Mouse (Mus musculus): ENCODE measurements at regions not wholly inside any gene's neighbourhood (a gene's known extent, or its start where the extent isn't known, plus 50 kb on each side); places are given as distances from the start of the nearest gene placed in this dataset.

- no peak for TF ChIP-seq POLR2A (IDR thresholded peaks at IDR 0.05; ENCODE audit: extremely low read depth, insufficient read depth, low read length)
- TF ChIP-seq CTCF (IDR thresholded peaks at IDR 0.05; ENCODE audit: low read depth, low read length): no peak
Observed at GRCm38 (mm10) chr3:52510088-52510765, 242.1 kb downstream of the Foxo1 start.
